Mouse (Mus musculus) lung, adult 2 months (tissue): ENCODE results near the gene Mrps24. TPM values are rescaled to one million over a fixed set of nuclear protein-coding genes. Genes with fewer than 3 reads are reported as not detected.
A peak's percentile ranks its signal among the peaks of the same experiment; 100 is the strongest.

Experiments
- DNase-seq: peaks from one replicate; pipeline ENCODE4 v3.0.0; 2022
- H3K4me1 ChIP-seq: fragments of 200-500 bp; 2 replicates; pipeline ENCODE4 v1.6.1; 2011; ENCODE audit warnings: low read length; ENCODE audit not compliant: control insufficient read depth, insufficient read depth
- H3K4me3 ChIP-seq: fragments of 200-500 bp; replicated peaks from 2 replicates; pipeline ENCODE3; 2011; ENCODE audit warnings: low read depth, mild to moderate bottlenecking, control low read depth, low read length; ENCODE audit errors: extremely low read depth
- CTCF ChIP-seq: fragments of 200-500 bp; IDR thresholded peaks from 2 replicates; pipeline ENCODE4 v1.5.1; 2011; ENCODE audit warnings: mild to moderate bottlenecking, low read length, control low read depth; ENCODE audit not compliant: insufficient read depth
- POLR2A ChIP-seq: fragments of 200-500 bp; IDR thresholded peaks from 2 replicates; pipeline ENCODE4 v1.6.1; 2011; ENCODE audit warnings: low read depth, mild to moderate bottlenecking, control low read depth, low read length, borderline replicate concordance; ENCODE audit errors: extremely low read depth
- WGBS: fragments of 180-500 bp; shearing (Covaris S2); methylation state at CpG from one replicate; pipeline ENCODE4 v1.1.7; 2018; 5-methylcytosine and 5-hydroxymethylcytosine counted together
- polyA plus RNA-seq: library from polyadenylated mRNA; depleted of rRNA; stranded (reverse); fragments of >200 nt; gene quantifications from 2 replicates; pipeline ENCODE4 v1.2.3, GENCODE M21; 2012; rRNA removed

Gene Mrps24
- polyA plus RNA-seq, 1 experiment: 130 TPM

GRCm38 (mm10) chr11:5691775-5692174 is 23.7 kb downstream of the Mrps24 start:
- Histone ChIP-seq H3K4me1 (no peaks in the 10 kb centered on the region), H3K4me3 (no peak overlapping the region)
- no peak for DNase-seq
- TF ChIP-seq POLR2A: no peak
- TF ChIP-seq CTCF: 0 out of 2 replicates have a peak, but pooled peaks have one; percentile 29
- 39% methylated on average over 7 of the region's 7 CpGs for WGBS

GRCm38 (mm10) chr11:5684283-5684682 is 31.2 kb downstream of the Mrps24 start:
- 41% methylated on average over 7 of the region's 7 CpGs for WGBS

GRCm38 (mm10) chr11:5682541-5682940 is 32.9 kb downstream of the Mrps24 start:
- 47% methylated on average over 6 of the region's 6 CpGs for WGBS
- no peaks in the 10 kb centered on the region for H3K4me1 ChIP-seq
- no peak overlapping the region for H3K4me3 ChIP-seq
- DNase-seq: no peak
- TF ChIP-seq POLR2A: no peak
- no peak for TF ChIP-seq CTCF

More at GRCm38 (mm10) chr11:5684283-5684682, 31.2 kb downstream of the Mrps24 start:
- no peak overlapping the region for H3K4me3 ChIP-seq
- DNase-seq: no peak
- no peak for TF ChIP-seq POLR2A
- TF ChIP-seq CTCF: no peak
- no peaks in the 10 kb centered on the region for H3K4me1 ChIP-seq

Other genes with a start within 250 kb of the Mrps24 start
- 123 and 131 TPM in 2 replicates for gene Xbp1, start 195.0 kb downstream of the Mrps24 start, polyA plus RNA-seq
- 7.9 and 8.7 TPM in 2 replicates for gene Ccdc117, start 173.5 kb downstream of the Mrps24 start, polyA plus RNA-seq
- not detected in 2 replicates for gene Ankrd36, start 146.0 kb downstream of the Mrps24 start, polyA plus RNA-seq
- gene Urgcp, start 46.7 kb upstream of the Mrps24 start, polyA plus RNA-seq: 21.5 and 21.9 TPM in 2 replicates
- 69.8 and 91.4 TPM in 2 replicates for gene Dbnl, start 72.8 kb upstream of the Mrps24 start, polyA plus RNA-seq
- gene Pgam2, start 88.1 kb upstream of the Mrps24 start, polyA plus RNA-seq: 14.4 and 79.5 TPM in 2 replicates
- 28.1 and 34.2 TPM in 2 replicates for gene Polm, start 122.3 kb upstream of the Mrps24 start, polyA plus RNA-seq
- 79.4 and 84.8 TPM in 2 replicates for gene Aebp1, start 146.3 kb upstream of the Mrps24 start, polyA plus RNA-seq
- 80.3 and 102 TPM in 2 replicates for gene Pold2, start 162.6 kb upstream of the Mrps24 start, polyA plus RNA-seq
- 185 and 203 TPM in 2 replicates for gene Myl7, start 183.1 kb upstream of the Mrps24 start, polyA plus RNA-seq
- gene Gck, start 234.4 kb upstream of the Mrps24 start, polyA plus RNA-seq: 0.98 and 1.3 TPM in 2 replicates
- gene Ykt6, start 240.0 kb upstream of the Mrps24 start, polyA plus RNA-seq: 42.8 and 70.1 TPM in 2 replicates